Mouse (Mus musculus): ENCODE measurements at regions not wholly inside any gene's neighbourhood (a gene's known extent, or its start where the extent isn't known, plus 50 kb on each side); places are given as distances from the start of the nearest gene placed in this dataset.

DNA sequence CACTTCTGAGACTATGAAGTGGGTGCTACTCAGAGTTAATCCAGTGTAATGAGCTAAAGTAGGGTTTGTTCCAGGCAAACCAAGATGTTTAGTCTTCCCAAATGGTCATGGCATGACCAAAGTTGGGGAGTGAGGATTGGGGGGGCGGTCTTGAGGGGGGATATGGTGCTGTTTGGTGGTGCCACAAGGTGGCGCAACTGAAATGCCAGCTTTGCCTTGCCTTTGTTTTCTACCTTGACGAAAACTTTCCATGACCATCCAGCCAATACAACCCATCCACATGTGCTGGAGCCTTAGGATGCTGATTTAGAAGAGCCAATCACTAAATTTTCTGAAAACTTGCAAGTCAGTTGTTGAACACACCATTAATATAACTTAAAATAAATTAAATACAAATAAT, 358.9 kb downstream of the Bcor start:
- no peak for DNase-seq

DNA sequence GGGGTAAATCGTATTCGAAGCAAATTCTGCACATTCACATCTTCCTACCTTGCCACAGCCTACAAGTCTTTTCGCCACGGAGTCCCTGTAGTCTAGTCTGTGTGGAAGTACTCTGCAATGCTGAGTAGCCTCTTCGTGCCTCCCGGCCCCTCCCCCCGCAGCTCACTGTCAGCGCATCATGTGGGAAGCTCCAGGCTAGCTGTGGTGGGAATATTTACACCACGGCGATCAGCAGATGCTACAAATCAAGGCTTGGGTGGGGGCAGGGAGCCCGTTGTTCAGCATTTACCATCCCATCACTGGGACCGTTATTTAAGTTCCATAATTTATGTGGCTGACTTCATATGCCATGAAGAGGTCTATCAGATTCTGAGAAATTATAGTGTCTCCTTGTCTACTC, 358.5 kb downstream of the Bcor start:
- peak in 1 of 2 experiments; percentile 24 for DNase-seq

DNA sequence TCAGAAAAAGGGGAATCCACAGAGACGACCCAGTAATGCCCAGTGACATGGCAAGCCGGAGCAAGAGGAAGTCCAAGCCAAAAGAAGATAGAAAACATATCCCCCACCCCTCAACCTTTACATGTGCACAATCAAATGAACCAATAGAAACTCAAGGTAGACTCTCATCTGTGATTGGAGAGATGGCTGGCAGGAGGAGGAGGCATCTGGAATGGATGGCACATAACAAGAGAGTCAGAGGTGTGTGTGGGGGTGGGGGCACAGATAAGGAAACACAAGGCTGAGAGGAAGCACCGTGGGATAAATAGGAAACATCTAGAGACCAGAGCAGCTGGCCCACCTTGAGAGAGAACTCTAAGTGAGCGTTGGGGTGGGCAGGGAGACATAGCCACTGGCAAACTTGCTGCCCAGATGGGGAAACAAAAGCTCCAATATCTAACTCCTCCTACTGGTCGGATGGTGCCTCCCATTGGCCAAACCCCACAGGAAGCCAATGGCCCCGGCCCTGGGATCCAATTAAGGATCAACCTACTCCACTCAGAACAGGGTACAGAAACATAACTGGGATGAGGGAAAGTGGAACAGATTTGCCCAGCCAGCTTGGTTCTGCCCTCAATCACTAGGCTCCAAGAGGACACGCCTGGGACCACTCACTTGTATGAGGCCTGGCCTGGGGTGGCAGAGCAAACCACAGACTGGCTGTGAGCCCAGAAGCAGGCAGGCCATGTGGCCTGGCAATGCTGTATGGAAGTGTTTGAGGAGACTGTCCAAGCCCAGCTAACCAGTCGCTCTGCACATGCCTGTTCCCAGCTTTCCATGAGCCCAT, 357.9 kb downstream of the Bcor start:
- DNase-seq = peak; percentile 72 to 74

DNA sequence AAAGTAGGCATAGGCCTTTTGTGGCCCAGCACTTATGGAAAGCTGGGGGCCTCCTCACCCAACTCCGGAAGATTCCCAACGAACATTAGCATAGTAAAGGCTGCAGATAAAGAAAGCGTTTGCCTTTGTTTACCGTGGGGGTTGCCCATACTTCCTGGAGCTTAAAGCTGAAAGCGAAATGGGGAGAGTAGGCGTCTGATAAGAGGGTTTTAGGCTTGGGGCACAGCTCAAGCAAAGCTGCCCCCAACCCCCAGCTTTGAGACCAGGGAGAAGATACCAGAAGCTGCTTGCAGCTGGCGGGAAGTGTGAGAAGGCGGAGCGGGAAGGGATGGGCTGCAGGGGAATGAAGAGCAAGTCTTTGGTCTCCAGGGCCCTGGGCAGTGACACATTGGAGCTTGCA, 356.9 kb downstream of the Bcor start:
- DNase-seq = no peak

DNA sequence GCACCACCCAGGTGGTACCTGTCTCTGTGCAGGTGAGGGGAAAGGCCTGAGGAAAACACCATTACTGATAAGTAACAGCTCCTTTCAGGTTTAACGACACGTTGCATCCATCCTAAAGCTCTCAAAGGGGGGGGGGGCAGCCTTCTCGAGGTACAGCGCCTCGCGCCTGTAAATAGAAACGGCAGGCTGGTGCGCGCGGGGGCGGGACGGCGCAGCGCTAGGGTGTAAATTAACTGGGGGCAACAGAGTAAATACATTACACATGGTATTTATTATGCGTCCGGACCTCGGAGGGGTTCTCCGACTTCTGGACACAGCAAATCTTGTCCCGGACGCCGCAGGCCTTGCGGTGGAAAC, 353.3 kb downstream of the Bcor start:
- DNase-seq = no peak

DNA sequence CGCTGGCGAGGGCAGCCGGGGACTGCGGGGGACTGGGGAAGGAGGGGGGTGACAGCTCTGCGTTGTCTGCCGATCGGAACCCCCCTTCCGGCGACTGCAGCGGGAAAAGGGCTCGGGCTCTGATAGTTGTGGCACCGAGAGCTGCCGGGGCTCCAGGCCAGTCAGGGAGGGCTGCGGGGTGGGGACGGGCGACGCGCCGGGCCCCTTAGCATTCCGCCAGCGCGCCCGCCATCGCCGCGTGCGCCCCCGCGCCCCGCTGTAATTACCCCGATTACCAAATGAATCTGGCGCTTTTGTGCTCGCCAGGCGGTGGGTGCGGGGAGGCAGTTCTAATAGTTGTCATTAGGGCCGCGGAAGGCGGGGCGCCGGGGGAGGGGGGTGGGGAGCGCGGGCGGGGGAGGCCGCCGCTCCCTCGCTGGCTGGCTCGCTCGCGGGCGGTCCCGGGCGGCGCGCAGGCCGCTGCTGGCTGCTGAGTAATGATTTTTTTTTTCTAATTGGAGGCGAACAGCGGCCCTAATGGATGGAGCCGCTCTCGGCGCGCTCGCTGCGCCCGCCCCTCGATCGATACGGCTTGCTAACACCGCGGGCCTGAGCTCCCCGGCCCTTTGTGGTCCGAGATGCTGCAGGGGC, 352.8 kb downstream of the Bcor start:
- peak; percentile 24 to 37 for DNase-seq

DNA sequence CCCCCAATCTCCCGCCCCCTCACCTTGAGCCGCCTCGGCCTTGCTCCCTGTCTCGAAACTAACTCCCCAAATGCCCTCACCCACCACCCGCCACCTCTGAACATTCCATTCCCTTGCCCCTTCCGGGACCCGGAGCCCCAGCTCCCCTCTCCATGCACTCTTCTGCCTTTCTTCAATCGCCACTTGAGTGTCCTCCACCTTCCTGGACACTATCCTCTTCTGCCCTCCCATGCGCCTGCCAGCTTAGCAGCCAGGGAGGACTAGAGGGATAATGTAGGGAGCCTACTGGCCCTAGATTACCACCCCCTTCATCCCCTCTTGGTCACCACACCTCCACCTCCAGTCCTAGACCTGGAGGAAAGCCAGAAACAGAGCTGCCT, 352.3 kb downstream of the Bcor start:
- DNase-seq = no peak

DNA sequence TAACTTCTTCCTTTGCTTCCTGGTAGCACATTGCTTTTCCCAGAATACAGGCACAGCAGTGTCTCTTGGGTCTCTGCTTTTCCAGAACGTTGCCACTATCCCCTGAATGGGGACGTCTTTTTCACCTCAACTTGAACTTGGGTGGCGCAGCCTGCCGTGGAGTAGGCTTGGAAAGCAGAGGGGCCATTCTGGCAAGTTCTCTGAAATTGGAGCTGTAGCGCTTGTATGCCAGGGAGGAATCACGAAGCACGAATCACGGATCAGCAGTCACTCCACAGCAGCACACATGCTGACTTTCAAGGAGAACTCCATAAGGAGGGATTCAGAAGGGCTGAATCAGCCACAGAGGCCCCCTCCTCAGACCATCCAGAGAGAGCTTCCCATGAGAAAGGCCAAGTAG, 351.2 kb downstream of the Bcor start:
- DNase-seq = no peak

DNA sequence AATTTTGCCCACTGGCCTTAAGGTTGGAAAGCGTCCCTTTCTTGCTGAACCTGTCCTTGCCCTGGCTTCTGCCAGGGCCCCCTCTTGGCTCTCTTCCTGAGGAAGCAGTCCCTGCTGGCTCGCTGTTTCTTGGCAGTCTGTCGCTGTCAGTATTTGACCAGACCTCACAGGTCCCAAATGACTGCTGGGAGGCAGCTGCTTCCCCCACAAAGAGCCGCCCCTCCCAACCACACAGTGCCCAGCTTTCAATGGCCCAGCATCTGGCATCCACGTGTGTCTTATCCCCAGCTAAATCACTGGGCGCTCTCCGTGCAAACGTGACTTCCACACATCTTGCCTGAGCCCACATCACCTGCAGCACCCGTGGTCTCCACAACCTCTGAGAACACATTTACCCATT, 345.3 kb downstream of the Bcor start:
- DNase-seq = peak; percentile 61 to 65

DNA sequence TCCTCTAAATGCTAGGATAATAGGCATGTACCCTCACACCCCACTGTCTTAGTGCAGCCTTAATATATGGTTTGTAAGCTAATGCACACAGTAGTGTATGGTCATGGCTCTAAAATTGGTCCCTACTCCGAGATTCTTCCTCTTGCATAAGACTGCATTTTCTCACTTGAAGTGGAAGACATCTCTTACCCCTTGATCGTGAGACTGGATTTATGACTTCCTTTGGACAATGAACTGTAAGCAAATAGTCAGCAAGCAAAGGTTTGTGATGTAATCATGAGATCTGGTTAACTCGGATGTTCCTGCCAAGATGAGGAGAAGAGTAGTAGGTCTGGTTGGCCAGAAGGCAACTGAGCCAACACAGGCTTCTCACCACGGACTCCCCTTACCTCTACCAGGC, 344.3 kb downstream of the Bcor start:
- DNase-seq = no peak

DNA sequence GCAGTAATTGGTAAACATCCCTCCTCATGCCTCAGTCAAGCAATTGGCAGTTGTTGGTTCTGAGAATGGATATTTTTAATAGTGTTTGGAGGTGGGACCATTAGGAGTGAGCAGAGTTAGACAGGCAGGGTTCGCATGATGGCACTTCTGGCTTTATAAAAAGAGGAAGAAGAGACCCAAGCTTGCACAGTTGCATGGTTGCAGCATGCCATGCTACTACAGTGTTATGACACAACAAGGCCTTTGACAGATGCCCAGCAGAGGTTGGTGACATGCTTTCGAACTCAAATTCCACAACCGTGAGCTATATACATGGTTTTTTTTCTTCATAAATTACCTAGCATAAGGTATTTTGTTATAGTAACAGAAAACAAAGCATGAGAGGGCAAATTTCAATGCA, 341.5 kb downstream of the Bcor start:
- DNase-seq = no peak

DNA sequence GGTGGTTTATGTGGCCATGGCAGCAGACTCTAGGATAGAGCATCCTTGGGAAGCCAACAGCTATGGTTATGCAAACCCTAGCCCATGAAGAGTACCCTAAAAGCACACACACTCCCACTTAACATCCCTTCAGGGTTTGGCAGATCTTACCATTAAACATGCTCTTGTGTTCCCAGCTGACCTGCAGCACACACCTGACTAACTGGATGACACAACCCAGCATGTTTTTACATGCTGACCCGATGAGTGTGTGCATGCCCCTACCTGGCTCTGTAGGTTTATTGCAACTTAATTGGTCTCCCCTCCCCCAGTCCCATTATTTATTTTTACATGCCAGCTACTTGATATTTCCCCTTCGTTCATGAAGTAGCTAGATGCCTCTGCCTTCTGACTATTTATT, 339.0 kb downstream of the Bcor start:
- no peak for DNase-seq

DNA sequence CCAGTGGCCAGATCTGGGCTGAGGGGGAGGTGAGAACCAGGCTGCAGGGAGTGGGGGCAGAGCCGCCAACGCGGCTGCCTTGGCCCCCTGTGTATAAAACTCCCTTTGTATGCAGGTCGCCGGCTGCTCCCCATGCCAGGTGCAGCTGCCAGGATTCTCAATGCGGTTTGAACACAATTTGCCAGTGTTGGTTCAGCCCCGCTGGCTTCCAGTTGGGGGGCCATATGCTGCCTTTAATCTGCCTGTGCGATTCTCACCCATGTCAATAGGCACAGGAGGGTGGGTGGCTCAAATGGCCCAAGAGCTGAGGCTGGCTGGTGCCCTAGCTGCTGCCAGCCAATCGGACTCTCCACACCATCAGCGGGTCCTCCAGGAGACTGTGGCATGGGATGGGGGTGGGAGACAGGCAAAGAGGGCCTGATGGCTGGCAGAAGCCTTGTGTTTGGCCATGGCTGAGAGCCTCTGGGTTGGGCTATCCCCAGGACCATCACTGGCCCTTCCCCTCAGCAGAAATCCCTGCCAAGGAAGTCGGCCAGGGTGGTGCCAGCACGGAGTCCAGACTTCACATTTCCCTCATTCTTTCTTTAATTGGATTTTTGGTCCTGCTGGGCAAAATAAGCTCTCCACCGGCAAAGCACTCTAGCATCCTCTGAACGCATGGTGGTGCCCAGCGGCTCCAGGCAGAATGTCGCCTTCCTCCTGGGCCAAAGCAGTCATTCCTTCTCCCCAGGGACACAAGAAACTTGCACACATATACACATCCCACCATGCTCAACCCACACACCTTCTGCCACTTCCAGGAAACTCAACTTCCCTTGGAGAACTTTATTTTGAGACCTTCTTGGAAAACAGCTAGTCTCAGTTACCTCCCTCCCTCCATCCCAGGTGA, 338.0 kb downstream of the Bcor start:
- peak; percentile 75 to 86 for DNase-seq

DNA sequence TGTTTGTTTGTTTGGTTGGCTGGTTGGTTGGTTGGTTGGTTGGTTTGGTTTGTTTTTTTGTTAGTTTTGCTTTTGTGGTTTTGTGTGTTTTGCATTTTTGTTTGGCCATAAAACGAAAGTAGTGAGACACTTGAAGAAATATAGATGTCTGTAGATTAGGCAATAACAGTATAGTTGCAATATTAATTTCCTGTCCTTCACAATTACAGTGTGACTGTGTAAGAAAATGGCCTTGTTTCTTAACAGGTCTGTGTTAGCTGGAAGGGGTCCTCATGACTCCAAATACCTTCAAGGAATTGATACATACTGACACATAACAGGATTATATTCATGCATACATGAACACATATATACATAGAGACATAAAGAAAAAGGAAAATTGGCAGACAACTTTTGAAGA, 334.2 kb downstream of the Bcor start:
- no peak for DNase-seq

DNA sequence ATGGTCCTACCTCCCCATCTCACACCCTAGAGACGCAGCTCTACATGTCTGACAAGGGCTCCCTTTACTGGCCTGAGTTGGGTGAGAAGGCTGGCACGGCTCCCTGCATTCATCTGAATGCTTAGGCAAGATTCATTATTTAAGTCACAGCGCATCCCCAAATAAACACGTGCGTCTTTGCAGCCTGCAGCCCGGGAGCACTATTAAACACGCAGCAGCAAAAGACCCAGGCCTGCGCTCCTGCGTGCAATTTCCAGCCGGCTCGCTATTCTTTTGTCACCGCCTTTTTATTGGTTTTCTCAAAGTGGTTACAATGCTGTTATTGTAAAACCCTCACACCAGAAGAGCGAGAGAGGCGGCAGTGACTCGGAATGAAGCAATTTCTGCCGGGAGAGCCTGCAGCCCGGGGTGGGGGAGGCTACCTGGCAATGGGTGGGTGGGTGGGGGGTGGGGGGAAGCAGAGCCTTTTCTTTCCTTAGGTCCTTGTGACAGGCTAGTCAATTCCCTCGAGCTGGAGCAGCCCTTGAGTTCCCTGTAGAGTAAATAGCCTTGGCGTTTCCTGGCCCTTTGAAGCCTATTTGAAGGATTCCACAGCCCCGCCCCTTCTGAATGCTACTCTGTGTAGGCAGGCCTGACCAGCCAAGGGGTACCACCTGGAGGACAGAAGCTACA, 333.3 kb downstream of the Bcor start:
- DNase-seq = peak in 1 of 2 experiments; percentile 27

DNA sequence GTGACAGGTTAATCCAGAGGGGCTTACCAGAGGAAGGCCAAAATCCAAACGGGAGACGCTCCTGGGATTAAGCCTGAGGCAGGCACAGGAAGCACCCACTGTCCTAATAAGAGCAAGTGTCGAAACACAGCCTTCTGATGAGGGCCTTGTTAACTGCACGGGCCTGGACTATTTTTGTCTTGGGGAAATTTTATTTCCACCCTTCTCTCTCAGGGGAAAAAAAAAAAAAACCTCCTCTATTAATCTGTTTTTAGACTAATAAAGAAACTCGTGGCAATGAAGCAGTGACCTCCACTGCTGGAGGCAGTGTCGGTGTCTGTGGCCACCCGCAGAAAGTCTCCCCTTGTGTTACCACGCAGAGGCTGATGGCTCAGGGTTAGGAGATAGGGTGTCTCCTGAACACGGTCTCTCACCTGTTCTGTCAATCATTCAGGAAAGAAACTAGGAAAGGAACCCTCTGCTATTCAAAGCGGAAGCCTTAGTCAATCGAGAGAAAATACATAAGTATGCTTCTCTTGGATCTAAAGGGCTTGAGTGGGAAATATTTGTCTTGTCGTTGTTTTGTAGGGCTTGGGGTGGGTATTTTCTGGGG, 330.6 kb downstream of the Bcor start:
- no peak for DNase-seq

DNA sequence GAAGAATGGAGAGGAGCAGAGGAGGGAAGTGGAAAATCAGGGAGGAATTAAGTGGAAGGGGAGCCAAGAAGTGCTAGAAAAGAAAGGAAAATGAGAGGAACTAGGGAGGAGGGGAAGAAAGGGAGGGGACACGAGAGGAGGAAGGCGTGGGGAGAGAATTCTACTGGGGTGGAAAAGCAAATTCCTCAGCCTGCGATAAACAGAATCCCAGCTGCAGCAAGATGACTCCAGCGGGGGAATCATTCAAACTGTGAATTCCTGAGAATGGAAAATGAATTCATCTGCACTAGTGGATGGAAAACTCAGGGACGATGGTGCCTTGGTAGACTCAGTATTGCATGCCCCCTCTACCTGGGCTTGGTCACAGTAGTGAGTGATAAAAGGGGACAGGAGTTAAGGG, 322.6 kb downstream of the Bcor start:
- no peak for DNase-seq

DNA sequence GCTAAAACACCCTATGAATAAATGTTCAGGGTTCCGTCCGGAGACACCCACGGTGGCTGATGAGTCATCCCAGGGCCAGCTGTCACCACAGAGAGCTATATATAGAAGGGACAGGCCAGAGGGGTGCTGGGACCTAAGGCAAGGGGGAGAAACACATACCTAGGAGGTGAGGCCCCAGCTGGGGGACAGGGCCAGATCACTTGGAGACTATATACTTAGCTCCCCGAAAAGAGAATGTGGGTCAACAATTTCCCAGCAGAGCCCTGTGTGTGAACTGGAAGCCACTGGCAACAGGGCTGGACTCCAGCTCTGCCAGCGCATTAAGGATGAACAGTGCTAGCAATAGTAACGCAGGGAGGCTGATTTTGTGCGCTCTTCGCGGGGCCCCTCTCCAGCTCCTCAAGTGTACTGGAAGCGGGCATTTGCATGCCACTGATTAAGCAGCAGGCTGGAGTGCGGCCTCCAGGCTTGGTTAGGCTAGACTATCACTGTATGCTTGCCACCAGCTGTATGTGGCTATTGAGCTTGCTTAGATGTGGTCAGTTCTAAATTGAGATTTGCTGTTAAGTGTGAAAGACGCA, 320.4 kb downstream of the Bcor start:
- DNase-seq = peak; percentile 38 to 41

DNA sequence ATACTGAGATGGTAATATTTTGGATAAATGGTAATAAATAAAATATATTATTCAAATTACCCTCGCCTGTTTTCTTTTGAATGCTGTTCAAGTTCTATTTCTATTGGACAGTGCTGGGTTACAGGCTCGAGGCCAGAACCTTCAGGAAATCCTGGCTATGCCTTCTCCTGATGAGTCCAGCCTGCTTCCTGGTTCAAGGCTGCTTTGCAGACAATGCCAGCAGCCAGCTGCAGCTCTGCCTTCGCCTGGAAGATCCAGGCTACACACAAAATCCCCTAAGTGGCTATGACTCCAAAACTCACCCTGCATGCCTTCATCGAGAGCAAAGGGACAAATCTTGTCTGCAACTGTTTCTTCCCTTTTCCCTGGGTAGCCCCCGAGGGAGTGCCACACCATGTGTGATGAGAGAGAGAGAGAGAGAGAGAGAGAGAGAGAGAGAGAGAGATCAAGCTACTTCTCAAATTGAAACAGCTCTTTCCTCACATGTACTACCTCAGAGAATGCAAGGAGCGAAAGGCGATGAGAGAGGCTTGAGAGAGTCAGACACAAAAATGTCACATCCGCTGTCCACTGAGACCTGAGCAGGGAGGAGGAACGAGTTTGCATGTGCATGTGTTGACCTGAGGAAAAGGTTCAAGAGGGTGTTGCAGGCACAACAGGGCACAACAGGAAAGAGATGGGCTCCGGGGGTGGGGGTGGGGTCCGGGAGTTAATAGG, 319.7 kb downstream of the Bcor start:
- peak; percentile 36 to 42 for DNase-seq

DNA sequence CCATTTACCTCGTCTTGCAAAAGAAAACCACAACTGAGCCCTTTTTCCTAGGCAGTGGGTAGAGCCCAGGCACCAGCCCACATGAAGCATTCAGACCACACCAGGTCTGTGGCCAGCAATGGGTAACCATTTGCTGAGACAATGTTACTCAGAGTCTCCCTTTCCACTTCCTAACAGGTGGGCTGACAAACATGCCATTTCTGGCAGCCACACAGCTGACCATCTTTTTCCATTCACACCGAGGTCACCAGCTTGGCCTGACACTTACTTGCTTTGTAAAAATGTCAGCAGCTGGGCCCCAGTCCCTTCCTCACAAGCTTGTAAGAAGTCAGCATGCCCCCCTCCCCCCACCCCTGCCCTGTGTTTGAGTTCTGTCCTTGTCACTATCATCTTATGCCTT, 314.6 kb downstream of the Bcor start:
- no peak for DNase-seq

DNA sequence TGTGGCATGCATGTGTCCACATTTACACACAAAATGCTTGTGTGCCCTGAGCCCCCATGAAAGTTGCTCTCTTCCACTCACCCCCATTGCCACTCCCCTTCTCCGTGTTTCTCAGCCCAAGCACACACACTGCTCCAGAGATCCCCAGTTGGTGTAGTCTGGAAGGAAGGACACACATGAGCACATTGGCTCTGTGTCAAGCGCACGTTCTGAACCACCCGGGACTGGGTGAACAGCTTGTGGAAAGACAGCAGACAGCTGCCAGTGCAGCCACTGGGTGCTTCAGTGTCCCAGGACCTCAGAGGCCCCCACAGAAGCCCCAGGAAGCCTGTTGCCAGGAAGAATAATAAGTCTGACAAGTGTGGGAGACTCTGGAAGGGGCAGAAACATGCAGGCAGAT, 304.2 kb downstream of the Bcor start:
- DNase-seq = no peak

DNA sequence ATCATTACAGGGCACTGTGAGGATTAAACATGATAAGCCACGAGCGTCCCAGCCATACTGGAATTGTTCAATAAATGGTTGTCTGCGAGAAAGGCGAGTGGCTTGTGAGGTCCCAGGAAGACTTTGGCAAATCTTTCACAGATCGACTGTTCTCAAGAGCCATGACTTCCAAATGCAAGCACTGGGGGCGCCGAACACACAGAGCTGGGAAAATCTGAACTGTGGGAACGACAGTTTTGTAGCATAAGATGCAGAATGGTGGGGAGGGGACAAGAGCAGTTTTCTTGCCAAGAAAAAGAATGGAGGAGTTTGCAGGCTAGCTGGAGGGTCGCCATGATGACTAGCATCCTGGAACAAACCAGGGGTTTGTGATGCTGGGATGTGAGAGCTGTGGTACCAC, 300.8 kb downstream of the Bcor start:
- peak in 1 of 2 experiments; percentile 35 for DNase-seq

All from cerebellum, postnatal 14 days (tissue).